Mouse (Mus musculus): ENCODE data around the gene Stk4.
A peak's percentile ranks its signal among the peaks of the same experiment; 100 is the strongest.

Gene Stk4

GRCm38 (mm10) chr2:164081577-164081976 lies 11.5 kb downstream of the Stk4 start:
- no peak for DNase-seq

DNA sequence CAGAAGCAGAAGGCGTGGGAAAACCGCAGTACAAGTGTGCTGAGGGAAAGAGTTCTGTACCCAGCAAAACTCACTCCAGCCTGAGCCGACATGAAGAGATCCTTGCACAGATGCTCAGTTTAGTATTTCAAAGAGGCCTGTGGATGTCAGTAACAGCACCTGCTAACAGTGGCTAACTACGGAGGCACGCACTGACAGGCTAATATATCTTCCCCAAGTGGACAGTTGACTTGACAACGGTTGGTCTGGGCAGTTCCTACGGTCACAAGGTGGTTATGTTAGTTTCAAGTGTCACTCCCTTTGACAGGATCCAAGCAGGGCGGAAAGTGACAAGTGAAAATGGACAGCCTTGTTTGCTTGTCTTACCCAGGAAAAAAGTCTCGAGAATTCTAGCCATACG lies 12.1 kb downstream of the Stk4 start:
- DNase-seq, result no peak

DNA sequence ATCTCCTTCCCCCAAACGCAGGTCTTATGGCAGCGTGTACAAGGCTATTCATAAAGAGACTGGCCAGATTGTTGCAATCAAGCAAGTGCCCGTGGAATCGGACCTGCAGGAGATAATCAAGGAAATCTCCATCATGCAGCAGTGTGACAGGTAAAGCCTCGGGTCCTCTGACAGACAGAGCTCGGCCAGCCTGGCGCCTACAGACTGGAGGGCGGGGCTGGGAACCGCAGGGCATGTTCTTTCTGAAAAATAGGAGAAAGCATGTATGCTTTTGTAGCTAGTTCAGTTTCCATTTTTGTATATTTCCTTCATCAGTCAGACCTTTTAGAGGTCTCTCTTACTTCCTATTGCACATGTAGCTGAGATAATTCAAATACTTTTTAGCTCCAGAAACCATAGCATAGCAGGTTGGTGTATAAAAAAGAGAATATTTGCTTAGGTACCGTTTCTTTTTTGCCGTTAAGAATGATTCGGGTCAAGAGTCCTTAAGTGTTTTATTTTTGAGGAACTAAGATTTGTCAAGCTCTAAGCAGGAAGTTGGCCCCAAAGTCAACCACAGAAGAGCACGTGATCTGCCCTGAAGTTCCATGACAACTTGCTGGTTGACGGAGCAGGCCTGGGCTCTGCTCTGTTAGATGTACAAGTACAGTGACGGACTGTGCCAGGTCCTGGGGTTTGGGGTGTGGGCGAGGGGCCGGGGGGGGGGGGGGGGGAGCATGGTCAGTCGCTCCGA lies 13.7 kb downstream of the Stk4 start:
- peak; percentile 65 to 76 for DNase-seq

DNA sequence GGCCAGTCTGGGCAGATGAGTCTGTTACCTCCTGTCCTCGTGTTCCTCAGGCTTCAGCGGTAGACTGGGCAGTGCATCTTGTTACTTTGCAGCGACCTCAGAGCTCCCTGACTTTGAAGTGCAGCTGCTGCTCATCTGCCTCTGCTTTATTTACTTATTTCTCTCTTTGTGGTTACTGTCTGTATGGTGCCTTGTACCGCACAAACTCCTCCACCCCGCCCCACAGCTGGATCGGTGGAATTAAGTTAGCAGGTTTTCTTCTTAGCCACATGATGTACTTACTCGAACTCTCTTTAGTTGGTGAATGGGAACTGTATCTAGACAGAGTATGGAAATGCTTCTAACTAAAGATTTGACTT lies 14.2 kb downstream of the Stk4 start:
- DNase-seq, result peak; percentile 27 to 52

DNA sequence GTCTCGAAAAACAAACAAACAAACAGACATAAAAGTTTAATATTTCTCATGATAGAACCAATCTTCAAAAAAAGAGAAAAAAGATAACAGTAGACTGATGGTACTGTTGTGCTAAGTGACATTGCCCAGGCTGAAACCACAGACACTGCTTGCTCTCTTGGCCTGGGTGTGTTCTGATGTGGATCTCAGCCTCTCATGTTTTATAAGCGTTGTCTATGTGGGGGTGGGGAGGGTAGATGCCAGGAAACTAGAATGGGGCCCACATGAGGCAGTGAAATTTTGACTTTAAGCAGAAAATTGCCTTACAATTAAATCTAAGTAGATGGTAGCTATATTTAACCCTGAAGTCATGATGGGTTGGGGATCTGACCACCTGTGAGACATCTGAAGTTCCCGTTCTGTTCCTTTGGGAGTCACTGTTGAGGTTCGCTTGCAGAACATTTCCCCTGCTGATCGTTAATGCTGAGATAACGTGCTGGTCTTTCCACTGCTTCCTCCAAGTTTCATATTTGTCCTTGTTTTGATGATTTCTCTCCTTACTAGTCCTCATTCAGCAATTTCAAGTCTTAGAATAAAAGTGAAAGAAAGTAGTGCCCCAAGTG lies 17.4 kb downstream of the Stk4 start:
- DNase-seq, result no peak

GRCm38 (mm10) chr2:164089508-164089907 lies 19.4 kb downstream of the Stk4 start:
- DNase-seq, result no peak

DNA sequence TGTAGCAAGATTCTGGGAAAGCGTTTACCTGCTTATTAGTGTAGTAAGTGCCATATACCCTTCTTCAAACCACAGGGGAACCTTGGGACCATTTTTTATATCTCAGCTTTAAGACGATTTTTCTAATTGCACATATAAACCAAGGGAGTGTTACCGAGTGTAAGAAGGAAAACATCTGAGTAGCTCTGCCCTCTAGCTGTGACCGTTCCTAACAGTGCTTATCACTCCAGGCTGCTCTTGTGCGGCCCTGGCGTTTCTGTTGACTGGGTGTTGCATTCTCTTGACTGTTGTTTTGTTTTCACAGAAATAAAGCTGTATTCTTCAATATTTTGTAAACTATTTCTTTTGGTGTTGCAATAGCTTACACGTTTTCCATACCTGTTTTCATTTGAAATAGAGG lies 24.0 kb downstream of the Stk4 start:
- DNase-seq, result no peak

- no peak for DNase-seq
Observed at GRCm38 (mm10) chr2:164098603-164099250, 28.6 kb downstream of the Stk4 start.

GRCm38 (mm10) chr2:164101936-164102335 lies 31.8 kb downstream of the Stk4 start:
- no peak for DNase-seq

GRCm38 (mm10) chr2:164102366-164102765 lies 32.2 kb downstream of the Stk4 start:
- DNase-seq, result no peak

DNA sequence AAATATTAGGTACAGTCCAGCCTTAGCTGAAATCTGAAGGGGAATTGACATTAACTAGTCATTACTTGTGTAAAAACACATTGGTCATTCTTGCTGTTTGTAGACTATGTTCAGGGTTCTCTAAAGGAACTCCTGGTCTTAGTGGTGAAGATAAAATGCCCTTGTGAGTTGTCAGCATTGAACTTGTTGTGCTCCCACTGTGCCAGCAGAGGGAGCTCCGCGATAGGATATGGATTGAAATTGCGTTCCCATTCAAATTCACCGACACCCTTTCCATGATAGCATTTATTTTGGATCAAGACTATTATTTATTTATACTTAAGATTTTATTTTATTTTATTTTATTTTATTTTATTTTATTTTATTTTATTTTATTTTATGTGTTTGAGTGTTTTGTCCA lies 33.4 kb downstream of the Stk4 start:
- DNase-seq, result peak; percentile 60 to 74

DNA sequence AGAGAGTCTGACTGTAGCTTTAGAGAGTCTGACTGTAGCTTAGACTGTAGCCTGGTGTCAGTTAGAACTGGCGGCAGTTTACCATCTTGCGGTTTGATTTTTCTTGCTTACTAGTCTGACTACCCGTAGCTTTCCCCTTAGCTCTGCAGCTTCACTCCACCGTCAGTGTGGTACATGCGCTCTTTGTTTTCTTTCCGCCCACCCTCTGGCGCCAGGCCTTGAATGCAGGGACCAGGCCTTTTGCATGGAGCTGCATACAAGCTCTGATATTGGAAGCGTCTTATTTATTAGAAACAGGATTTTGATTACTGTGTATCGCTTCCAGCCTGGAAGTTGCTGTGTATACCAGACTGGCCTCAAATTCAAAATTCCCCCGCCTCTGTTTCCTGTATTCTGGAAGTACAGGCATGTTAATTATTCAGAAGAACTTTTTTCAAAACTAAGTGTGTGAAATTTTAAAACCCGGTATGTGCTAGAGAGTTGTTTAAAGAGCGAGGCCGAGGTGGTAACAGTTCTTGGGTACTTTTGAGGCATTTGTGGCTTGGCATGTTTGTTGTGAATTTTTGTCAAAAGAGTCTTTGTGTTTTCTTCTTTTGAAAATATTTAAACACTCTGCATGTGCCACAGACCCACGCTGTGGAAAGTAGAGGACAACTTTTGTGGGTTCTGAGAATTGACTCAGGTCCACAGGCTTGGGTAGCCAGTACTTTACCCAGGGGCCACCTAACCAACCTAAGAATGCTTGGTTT lies 36.3 kb downstream of the Stk4 start:
- no peak for DNase-seq

DNA sequence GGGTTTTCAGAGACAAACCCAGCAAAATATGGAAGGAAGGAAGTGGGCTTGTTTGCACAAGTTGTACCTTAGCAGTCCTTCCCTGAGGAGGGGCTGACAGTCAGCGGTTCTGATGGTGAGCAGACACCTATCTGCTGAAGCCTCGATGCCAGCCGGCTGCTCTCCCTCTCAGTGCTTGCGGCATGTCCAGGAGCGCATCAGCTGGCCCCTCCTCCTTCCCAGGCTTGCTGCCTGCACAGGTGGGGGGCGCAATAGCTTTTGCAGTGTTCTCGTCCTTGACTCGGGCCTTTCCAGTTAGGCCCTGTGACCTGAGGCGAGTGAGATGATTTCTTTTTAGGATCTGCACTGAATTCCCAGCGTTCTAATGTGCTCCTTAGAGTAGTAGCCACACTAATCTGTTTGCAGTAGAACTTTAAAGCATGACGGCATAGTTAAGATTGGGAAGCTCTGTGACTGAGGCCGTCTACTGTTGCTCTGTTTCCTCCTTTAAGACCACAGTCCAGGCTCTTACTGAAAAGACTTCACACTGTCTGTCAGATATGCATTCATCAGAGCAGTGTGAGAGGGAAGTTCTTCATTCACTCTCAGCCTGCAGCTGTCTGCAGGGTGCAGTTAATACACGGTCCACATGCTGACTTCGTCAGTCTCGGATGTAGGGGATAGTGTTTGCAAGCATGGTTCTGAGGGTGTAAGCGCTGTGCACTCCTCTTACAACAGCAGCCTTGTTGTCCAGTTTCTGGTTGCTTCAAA lies 37.2 kb downstream of the Stk4 start:
- DNase-seq, result no peak

GRCm38 (mm10) chr2:164108501-164108900 lies 38.4 kb downstream of the Stk4 start:
- DNase-seq, result no peak

- DNase-seq, result no peak
Observed at GRCm38 (mm10) chr2:164111546-164111945, 41.4 kb downstream of the Stk4 start.

- DNase-seq, result no peak
Observed at GRCm38 (mm10) chr2:164114051-164114450, 43.9 kb downstream of the Stk4 start.

- no peak for DNase-seq
Observed at GRCm38 (mm10) chr2:164115531-164115930, 45.4 kb downstream of the Stk4 start.

DNA sequence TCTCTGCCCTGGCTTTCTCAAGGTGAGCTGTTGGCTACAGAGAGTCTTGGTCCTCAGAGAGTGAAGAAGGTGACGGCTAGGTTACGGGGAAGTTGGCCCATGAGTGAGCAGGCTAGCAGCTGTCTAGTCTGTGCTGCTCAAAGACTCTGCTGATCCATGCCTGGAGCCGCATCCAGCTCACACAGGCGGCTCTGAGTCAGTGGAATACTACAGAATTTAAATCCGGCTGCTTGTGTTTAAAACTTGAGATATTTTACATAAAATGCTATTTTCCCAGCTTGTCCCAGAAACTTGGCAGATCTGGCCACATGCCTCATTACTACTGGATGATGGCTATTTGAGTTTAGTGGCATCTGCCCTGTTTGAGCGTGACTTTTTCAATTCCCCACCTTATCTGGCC lies 49.4 kb downstream of the Stk4 start:
- DNase-seq, result no peak

DNA sequence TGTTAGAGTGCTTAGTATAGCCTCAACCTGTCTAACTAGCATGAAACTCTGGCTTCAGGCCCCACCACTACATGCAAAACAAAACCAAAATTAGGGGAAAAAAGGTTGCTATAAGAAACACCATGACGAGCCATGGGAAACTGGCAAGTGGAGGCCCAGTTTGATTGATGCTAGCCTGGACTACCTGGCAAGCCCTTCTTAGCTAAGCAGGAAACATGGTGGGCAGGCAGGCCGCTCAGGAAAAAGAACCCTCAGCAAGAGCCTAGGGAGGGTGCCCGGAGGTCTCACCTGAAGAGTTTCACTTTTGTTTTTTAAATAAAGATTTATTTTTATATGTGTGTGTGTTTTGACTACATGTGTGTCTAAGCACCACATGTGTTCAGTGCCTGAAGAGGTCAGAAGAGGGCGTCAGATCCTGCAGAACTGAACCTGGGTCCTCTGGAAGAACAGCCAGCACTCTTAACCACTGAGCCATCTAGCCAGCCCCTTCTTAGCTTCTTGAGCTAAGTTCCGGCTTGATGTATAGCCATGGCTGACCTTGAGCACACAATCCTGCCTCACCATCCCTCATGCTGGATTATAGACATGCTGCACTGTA lies 53.1 kb downstream of the Stk4 start:
- DNase-seq, result no peak

GRCm38 (mm10) chr2:164126533-164126955 lies 56.4 kb downstream of the Stk4 start:
- peak; percentile 51 to 58 for DNase-seq

GRCm38 (mm10) chr2:164127297-164127696 lies 57.2 kb downstream of the Stk4 start:
- no peak for DNase-seq
